Mouse (Mus musculus) spleen, postnatal 4 days (tissue): ENCODE results near the gene Arhgap1.

Source experiments
- DNase-seq, 2 experiments: peaks; one replicate each; pipeline ENCODE4 v3.0.0; 2022; ENCODE audit warnings: low spot score in 2 of 2

Arhgap1 gene

DNA sequence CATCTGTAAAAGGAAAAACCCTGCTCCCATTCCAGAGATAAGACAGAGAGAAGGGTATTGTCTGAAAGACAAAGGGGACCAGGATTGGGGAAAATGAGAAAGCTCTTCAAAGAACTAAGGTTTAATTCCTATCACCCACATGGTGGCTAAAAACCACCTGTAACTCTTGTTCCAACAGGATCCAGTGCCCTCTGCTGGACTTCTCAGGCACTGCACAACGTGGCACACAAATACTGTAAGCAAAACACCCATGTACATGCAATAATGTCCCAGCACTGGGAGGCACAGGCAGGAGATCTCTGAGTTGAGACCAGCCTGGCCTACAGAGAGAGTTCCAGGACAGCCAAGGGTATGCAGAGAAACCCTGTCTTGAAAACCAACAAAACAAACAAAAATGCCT is 2.9 kb upstream of the Arhgap1 start:
- DNase-seq: peak; percentile 63 to 81

DNA sequence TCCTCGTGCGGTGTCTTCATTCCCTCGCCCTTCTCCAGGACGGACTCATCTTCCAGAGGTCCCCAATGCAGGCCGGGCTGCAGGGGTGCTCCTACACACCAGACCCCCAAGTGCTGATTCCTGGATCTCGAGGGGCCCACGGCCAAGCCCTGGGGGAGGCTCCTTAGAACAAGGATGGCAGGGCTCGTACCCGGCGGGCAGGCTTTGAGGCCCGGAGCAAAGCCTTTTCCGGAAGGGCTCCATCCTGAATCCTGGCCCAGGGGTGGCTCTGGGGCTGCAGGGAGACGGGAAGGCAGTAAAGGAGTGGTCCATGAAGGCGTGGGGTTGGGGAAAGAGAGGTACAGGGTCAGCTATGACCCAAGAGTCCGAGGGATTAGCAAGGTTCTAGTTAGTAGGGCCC is 508 bp upstream of the Arhgap1 start:
- no peak for DNase-seq

DNA sequence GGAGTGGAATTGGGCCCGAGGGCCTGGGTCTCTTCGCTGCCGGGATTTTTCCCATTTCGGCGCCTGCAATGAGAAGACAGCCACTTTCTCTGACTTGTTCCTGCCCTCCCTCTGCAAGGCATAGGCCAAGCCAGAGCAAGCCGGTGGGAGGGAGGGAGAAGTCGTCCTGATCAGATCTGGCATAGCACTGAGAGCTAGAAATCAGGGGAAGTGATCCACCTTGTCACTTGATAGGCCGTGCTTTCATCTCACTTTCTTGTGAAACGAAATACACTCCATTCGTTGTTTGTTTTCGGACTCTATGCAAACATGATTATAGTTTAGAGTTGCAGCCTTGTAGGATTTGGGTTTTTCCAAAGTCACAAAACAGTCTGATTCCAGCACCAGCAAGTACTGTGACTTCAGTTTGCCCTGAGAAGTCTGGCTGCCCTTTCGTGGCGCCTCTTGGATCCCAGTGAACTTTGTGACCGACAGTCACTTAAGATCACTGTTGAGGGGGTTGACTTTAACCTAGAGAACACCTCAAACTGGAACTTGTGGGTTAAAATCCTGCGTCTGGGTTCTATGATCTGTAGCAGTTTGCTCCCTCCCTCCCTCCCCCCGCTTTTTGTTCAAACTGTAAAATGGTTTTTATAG is 818 bp downstream of the Arhgap1 start:
- DNase-seq: no peak

DNA sequence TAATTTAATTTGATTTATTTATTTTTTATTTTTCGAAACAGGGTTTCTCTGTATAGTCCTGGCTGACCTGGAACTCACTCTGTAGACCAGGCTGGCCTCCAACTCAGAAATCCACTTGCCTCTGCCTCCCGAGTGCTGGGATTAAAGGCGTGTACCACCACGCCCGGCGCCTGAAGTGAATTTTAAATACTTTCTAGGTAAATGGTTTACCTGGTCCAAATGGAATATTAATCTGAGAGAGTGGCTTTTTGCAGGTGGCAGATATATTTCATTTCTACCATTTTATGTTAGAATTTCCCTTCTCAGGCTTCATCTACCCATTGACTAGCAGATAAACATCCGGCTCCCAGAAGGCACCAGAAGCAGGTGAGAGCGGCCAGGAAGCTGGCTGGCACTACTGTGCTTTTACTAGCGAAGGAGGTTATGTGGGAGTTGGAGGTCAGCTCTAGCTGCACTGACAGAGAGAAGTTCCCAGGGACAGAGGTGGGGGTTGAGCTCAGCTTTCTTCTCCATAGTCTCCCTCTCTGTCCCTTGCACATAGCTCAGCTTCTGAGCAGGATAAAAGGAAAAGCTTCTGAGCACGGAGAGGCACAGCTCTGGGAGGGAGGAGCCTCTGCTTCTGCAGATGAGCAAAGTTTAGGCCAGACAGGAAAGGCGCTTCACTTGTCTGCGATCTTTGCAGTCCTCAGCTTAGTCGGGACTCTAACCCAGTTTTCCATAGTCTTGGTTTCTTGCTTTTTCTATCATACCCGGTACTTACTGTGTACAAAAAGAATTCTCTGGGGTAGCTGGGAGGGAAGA is 2.0 kb downstream of the Arhgap1 start:
- DNase-seq: no peak

DNA sequence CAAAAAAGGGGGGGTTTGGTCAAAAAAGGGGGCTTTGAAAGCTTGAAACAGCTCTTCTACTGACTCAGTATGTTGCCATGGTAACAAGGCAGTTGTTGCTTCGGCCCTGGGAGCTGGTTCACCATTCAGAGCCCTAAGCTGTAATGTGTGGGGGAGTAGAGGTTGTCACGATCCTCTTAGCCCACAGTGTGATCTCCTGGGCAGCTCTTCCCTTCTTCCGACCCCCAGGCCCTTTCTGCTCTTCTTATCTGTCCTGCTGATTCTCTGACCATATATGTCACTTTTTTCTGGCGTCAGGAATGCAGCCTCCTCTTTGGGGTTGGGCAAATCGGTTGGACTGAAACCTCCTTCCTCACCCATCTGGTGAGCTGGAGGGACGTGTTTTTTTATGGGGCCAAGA is 3.2 kb downstream of the Arhgap1 start:
- no peak for DNase-seq

DNA sequence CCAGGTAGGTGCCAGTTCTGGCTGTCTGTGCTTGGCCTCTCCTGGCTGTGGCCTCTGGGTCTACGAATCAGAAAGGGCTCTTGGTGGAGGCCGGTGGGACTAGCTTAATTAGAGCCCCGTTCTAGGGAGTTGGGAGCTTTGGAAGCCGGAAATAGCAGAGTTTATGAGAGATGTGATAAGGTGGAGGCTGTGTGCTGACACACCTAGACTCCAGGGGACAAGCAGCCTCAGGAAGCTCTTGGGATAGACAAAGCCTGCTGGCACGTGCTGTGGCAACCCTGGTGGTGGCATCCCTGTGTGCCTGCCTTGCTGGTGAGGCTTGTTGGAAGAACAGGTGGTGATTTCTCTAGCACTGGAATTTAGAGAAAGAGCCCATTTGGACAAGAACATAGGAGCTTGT is 5.7 kb downstream of the Arhgap1 start:
- DNase-seq: no peak

DNA sequence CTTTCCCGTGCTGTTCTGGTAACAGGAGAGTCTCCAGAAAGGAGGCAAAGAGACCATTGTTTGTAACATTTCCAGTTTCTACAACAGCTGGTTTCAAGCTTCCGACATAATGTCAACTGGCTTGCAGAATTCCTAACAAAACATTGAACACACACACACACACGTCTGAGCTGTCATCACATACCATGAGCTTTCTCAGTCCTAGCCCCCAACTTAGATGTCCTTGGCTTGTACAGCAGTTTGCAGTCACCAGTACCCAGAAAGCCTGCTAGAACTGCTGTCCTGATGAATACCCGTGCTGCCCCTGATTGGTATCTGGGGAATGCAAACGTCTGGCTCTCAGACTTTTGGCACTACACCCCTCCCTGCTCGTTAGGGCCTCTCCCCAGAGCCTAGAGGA is 6.2 kb downstream of the Arhgap1 start:
- DNase-seq: no peak

DNA sequence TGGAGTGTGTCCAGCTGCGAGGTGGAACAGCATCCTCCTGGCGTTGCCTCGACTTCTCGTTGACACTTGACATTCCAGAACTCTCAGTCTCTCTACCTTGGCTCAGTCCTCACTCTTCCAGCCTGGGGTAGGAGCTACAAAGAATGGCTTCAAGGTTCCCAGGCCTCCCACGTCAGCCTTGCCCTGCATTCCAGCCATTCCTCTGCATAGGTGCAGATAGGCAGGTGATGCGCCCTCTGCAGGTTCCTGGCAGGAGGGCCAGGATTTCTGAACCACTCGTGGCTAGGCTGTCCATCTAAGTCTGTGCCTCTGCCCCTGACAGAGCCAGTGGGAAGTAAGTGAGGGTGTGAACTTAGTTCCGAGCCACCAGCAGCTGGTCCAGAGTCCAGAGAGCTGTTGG is 7.1 kb downstream of the Arhgap1 start:
- no peak for DNase-seq

DNA sequence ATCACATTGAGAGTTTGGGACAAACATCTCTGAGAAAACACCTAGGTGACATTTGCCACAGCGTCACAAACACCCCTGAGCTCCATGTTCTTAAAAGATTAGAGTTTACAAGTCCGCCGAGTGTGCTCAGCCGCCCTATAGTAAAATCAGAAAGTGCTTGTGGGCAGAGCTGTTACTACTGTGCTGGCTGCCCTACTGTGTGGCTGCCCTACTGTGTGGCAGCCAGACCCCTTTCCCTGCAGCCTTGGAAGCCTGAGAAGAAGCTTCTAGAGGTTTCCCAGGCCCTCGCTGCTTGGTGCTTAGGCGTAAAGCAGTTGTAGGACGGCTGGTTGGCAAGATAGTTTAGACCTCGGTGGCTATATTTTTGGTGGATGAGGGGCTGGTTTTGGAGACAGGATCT is 10.0 kb downstream of the Arhgap1 start:
- DNase-seq: no peak

DNA sequence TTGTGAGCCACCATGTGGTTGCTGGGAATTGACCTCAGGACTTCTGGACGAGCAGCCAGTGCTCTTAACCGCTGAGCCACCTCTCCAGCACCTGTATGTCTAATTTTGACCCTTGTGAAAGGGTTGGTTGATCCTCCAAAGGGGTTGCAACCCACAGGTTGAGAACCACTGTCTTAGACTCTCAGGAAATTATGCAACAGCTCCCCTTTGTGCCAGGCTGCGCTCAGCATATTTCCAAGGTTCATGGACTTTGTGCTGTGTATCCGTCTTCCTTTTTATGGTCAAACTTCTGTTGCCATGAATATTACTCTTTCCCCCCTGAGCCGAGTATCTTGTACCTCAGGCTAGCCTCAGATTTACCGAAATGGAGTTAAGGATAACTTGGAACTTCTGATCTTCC is 11.3 kb downstream of the Arhgap1 start:
- no peak for DNase-seq

DNA sequence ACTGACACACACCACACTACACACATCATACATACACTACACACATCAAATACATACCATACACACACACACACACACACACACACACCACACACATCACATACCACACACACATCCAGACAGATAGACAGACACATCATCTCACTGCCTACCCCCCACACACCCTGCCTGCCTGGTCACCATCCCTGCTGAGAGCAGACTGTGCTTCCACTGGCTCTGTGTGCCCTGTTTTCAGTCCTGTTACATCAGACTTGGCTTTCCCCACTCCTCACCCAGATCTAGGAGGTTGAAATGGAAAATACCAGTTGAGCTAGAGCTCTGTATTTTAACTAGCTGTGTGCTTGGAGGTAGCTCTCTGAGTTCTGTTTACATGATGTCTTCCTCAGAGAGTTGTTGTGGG is 15.1 kb downstream of the Arhgap1 start:
- no peak for DNase-seq

DNA sequence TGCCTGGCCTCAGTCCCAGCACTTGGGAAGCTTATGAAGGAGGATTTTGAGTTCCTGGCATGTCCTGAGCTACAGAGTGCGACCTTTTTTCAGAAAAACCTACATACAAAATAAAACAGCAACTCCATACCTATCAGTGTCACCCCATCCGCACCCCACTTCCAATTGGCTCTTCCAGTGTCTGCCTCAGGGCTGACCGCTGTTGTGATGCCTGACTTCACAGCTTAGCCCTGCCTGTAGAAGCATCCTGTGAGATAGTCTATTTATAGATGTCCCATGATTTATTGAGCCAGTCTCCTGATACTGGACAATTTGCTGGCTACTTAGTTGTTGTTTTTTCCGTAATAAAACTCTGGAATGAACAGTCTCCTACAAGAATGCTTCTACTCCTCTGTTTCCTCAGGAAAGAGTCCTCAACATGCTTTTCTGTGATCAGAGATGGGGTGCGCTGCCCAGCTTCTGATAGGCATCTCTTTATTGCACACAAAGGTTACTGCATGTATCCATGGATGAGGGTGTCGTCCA is 16.8 kb downstream of the Arhgap1 start:
- no peak for DNase-seq

DNA sequence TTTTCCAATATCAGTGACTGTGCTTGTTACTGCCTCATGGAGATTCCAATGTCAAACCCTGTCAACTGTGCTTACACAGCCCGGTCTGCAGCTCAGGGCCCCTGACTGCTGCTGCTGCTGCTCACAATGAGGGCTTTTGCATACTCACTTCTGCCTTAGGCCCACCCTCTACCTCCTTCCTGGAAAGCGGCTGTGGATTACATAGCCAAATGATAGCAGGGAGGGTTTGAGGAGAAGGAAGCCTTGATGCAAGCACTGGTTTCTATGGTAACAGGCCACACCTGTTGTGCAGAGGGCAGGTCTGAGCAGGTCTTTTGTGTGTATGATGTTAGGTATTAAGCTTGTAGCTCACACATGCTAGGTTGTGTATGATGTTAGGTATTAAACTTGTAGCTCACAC is 18.1 kb downstream of the Arhgap1 start:
- no peak for DNase-seq

DNA sequence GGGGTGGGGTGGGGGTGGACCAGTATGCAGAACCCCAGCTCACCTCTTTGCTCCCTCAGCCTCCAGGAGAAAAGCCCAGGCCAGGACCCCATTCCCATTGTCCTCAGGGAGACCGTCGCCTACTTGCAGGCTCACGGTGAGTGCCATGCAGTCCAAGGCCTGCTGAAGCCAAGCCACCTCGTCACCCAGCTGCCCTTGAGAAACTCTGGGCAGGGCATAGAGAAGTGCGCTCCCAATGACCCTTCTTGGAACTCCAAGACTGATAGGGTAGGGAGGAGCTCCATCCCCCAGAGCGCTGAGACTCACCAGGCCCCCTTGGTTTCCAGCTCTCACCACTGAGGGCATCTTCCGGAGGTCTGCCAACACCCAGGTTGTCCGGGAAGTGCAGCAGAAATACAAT is 19.7 kb downstream of the Arhgap1 start:
- DNase-seq: no peak

DNA sequence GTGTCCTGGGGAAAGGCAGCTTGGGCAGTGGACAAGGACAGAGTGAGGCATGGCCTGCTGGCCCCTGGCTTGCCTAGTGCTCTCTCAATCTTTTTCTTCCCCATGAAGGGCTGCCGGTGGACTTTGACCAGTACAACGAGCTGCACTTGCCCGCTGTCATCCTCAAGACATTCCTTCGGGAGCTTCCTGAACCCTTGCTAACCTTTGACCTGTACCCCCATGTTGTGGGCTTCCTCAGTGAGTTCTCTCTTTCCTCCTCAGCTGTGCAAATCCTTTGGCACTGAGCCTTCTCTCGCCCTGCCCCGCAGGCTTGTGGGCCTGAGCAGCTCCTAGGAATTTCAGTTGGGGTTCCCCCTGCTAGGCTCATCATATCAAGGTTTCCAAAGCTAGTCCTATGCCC is 20.4 kb downstream of the Arhgap1 start:
- DNase-seq: no peak

DNA sequence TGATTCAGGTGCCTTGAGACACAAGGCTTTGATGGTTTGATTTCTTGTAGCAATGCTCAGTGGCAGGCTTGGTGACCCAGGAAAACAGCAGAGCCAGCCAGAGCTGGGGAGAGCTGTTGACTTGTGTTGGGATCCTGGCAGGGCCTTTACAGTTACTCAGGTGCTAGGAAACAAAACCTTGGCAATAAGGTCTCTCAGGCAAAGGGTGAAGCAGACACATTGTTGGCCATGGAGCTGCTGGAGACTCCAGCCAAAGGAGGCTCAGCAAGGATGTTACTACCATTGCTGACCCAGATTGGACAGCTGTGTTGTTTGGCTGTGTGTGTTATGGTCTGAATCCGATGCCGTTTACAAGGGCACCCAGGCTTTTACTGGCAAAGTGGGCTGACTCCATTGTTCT is 23.9 kb downstream of the Arhgap1 start:
- DNase-seq: no peak

DNA sequence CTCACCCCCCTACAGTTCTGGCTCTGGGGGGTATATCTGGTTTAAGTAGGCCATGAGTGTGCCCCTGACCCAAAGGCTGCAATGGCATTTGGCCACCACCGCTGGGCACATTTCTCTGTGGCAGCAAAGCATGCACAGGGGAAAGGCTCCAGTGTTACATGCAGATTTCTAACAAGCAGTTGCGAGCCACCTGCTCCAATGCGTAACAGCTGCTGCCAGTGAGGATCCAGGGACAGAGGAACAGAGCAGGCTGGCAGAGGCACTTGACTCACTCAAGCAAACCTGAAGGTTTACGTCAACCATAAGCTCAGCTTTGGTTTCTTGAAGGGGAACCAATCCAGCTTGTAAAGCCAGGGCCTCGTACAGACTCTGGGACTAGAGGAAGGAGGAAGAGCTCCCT is 25.2 kb downstream of the Arhgap1 start:
- no peak for DNase-seq

DNA sequence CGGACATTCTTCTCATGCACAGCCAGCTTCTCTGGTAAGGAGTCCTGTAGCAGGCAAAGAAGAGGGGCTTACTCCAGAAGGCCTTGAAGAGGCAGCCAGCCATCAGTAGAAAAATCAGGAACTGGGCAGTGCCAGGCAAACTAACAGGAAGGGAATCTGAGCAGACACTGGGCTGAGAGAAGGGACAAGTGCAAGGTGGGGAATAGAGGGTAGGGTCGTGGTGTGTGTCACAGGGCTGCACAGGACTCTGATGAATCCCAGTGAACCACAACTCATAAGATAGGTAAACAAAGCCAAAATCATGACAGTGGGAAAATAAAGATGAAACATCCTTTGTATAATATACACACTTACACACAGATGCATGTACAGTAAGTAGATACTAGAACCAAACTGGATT is 26.8 kb downstream of the Arhgap1 start:
- no peak for DNase-seq

DNA sequence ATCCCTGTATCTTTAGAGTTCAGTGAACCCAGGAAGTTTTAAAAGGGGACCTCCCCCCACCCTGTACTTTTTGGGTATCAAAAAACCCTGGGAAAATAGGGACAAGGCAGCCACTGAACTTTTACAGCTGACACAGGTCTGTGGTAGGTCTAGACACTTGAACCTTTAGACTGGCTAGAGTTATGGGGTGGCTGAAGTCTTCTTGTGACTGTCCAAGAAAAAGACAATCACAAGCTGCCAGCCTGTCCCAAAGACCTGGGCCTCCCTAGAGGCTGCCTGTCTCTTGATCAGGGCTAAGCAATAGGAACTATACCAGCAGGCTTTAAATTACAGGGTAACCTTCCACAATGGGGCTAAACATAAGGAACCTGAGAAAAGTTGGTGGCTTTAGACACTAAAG is 27.3 kb downstream of the Arhgap1 start:
- no peak for DNase-seq

DNA sequence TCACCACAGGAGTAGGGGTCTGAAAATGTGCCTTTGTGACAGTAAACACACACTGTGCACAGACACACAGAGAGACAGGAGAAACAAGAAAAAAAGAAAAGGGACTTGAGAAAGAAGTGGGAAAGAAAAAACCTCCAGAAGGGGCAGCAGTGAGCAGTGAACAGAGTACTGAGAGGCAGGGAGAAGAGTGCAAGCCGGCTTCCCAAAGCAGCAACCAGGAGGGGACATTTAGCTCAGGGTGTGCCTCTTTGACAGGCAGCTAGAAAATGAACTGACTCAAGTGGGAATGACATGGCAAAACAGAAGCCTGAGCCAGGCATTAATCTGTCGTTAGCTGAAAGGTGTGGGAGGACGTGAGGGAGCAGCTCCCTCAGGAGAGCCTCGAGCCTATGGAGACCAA is 33.2 kb downstream of the Arhgap1 start:
- DNase-seq: no peak

DNA sequence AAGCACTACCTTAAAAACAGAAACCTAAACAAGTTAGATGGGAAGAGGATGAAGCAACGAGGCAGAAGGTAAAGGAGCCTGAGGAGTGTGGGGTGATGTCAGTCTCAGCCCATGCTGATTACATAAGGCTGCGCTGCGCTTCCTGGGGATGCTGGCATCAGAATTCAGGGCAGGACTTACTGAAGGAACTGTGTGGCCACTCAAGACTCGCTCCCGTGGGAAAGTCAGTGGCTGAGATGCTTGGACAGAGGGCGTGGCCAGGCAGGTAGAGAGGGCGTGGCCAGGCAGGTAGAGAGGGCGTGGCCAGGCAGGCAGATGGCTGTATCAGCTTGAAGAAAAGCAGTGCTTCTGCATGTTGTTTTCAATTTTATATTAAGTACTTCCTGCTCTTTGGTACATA is 34.3 kb downstream of the Arhgap1 start:
- DNase-seq: no peak

DNA sequence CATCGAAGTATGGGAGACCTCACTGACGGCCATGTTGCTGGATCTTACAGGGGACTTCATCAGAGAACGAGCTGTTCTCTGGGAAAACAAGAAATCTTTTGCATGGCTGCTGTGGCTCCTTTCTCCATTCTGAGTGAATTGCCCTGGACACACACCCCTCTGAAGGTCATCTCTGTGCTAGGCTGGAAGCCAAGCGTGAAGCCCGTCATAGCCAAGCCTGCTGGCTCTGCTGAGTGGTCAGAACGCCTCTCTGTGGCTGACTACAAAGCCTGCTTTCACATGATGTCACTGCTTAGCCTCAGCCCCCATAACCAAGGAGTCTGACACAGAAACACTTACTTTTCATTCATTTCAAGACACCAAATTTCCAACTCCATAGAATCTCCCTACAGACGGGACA is 39.8 kb downstream of the Arhgap1 start:
- DNase-seq: no peak

DNA sequence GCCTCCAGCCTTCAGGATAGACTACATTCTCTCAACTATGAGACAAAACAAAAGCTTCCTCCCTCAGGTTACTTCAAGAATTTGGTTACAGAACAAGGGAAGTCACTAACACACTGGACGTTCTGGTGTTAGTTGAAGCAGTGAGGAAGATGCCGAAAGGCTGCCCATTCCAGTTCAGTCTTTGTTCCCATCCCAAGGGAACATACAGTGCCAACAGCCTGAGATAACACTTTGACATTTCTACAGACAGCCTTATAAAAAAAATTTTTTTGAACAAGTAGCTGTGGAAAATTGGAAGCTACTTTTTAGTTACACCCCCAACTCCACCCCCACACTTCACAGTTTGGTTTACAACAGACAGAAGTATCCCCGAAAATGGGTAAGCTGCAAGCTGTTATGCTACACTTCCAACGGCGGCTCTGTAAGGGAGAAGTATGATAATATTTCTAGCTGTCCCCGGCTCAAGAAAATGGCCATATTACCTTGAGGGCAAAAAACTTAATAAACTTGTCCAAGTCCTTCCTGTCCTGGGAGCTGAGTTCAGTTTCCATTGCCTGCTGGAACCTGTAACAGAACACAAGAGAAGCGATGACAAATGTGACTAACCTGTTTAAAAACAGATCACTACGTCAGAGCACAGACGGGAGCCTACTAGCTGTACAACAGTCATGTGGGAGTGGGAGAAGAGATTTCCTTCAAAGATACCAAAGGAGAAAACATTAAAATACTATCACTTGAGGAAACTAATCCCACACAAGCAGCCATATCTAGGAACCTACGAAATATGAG is 46.0 kb downstream of the Arhgap1 start:
- DNase-seq: no peak
